27 mouse cellular contexts compared by ENCODE assay signal in the genomic region with DNA sequence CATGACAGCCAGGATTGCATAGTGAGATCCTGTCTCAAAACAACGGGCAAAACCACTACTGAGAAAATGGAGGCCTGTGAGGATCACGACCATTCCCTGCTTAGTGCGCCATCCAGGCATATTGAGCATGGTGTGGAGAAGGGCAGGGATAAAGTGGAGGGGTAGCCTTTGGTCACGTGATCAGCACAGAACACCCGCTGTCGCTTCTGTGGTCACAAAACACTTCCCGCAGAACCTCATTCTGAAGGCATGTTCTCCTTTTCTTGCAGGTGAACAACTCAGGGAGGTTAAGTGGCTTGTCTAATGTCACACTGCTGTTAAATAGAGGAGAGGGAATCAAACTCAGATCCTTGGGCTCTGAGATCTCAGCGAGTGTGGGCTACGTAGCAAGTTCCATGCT. TPM values are rescaled to one million over a fixed set of nuclear protein-coding genes. Genes with fewer than 3 reads are reported as not detected.
"Had no signal": no experiment of that assay in that cellular context is flagged by ENCODE, and none has a peak within 500 bp of the region (broad histone marks: within the 10 kb centered on the region; RNA-seq: fewer than 3 reads in every experiment).

No protein-coding gene starts in this region.

- DNase-seq: kidney, adult 2 months; kidney, postnatal 25 days; layer of hippocampus, adult 9-11 months; liver; lung, adult 18-20 months; lung, postnatal 10 days; right cerebral cortex, postnatal 4 days; thymus, postnatal 25 days had no signal

- ATAC-seq: intestine, postnatal 0 days; liver, embryonic 12.5 days; midbrain, embryonic 15.5 days had no signal

- H3K36me3 ChIP-seq: limb, embryonic 10.5 days; limb, embryonic 13.5 days; liver, embryonic 12.5 days; liver, embryonic 15.5 days; lung, embryonic 15.5 days; midbrain, embryonic 12.5 days; midbrain, embryonic 15.5 days; stomach, embryonic 15.5 days had no signal

- H3K4me3 ChIP-seq: layer of hippocampus, adult 2 months; limb, embryonic 10.5 days; limb, embryonic 13.5 days; liver, embryonic 12.5 days; liver, embryonic 15.5 days; lung, embryonic 15.5 days; midbrain, embryonic 12.5 days; midbrain, embryonic 15.5 days; stomach, embryonic 15.5 days had no signal

- H3K4me1 ChIP-seq: limb, embryonic 10.5 days; limb, embryonic 13.5 days; liver, embryonic 12.5 days; lung, embryonic 15.5 days; midbrain, embryonic 12.5 days; midbrain, embryonic 15.5 days had no signal

- H3K9me3 ChIP-seq: limb, embryonic 10.5 days; limb, embryonic 13.5 days; liver, embryonic 12.5 days; liver, embryonic 15.5 days; lung, embryonic 15.5 days; midbrain, embryonic 12.5 days; midbrain, embryonic 15.5 days; stomach, embryonic 15.5 days had no signal

- H3K27ac ChIP-seq: kidney, postnatal 0 days; layer of hippocampus, adult 2 months; limb, embryonic 10.5 days; limb, embryonic 13.5 days; liver, embryonic 12.5 days; liver, embryonic 15.5 days; lung, embryonic 15.5 days; macrophage; midbrain, embryonic 12.5 days; midbrain, embryonic 15.5 days; stomach, embryonic 15.5 days had no signal

- H3K27me3 ChIP-seq: lung, embryonic 15.5 days; midbrain, embryonic 12.5 days; midbrain, embryonic 15.5 days; stomach, embryonic 15.5 days had no signal

RNA-seq across cellular contexts. Expression of gene Nkx2-3, which starts 33.4 kb away (rescaled TPM):
- total RNA-seq: layer of hippocampus, adult 2 months; layer of hippocampus, postnatal 25 days; left cerebral cortex, adult 18-20 months; left cerebral cortex, postnatal 25 days; megakaryocyte-erythroid progenitor cell, adult 5-6 weeks; monocyte, adult 5-6 weeks had no signal
- polyA plus RNA-seq: kidney, adult 2 months; kidney, postnatal 0 days; limb, embryonic 10.5 days; limb, embryonic 13.5 days; lung, embryonic 15.5 days; macrophage; neural tube, embryonic 14.5 days; thymus, postnatal 0 days had no signal
